Mouse (Mus musculus) c-Kit-positive CD71-positive TER-119-negative erythroid progenitor cells, embryonic 14.5 days (primary cell): ENCODE results near the gene B020011L13Rik.
"Not testable (repeated sequence)": the region's sequence is repeated elsewhere in the genome, so short reads cannot be mapped to it uniquely, and the experiment has no call there.

ENCODE experiments used
- DNase-seq: peaks from one replicate; pipeline ENCODE4 v3.0.0-alpha.2; 2013; ENCODE audit warnings: low read depth

Gene B020011L13Rik

GRCm38 (mm10) chr1:117780833-117781232, at the start of gene B020011L13Rik:
TSS of gene B020011L13Rik (plus strand) at chr1:117781133.
- not testable (repeated sequence) for DNase-seq

- DNase-seq, result not testable (repeated sequence)
Measured at GRCm38 (mm10) chr1:117816271-117816670, 35.3 kb downstream of the B020011L13Rik start.

- not testable (repeated sequence) for DNase-seq
Measured at GRCm38 (mm10) chr1:117829781-117830180, 48.8 kb downstream of the B020011L13Rik start, which contains the start of gene Gm28360. TSS of gene Gm28360 (plus strand) at chr1:117830081.

- not testable (repeated sequence) for DNase-seq
Measured at GRCm38 (mm10) chr1:117851718-117852117, 70.8 kb downstream of the B020011L13Rik start.
